Mouse (Mus musculus) liver, embryonic 11.5 days (tissue): ENCODE results near the gene Prrx1. TPM values are rescaled to one million over a fixed set of nuclear protein-coding genes. Genes with fewer than 3 reads are reported as not detected.
A peak's percentile ranks its signal among the peaks of the same experiment; 100 is the strongest.

Source experiments
- ATAC-seq: fragments of 200-750 bp; cut with Nextera tagmentation; replicated peaks from 2 replicates; pipeline ENCODE4 v1.8.0; 2017; ENCODE audit warnings: moderate number of reproducible peaks, mild to moderate bottlenecking, moderate TSS enrichment, moderate library complexity; ENCODE audit not compliant: low FRiP score
- DNase-seq: peaks from one replicate; pipeline ENCODE4 v3.0.0-alpha.2; 2017; ENCODE audit warnings: low spot score
- H3K27ac ChIP-seq: fragments of 300-500 bp; sonication (generic); 2 replicates; pipeline ENCODE4 v1.5.1; 2014; ENCODE audit warnings: mild to moderate bottlenecking, low read depth, low read length, control low read depth
- H3K27me3 ChIP-seq: fragments of 300-500 bp; sonication (generic); replicated peaks from 2 replicates; pipeline ENCODE4 v1.6.1; 2014; ENCODE audit warnings: low read length, mixed read lengths; ENCODE audit not compliant: control insufficient read depth, insufficient read depth
- H3K36me3 ChIP-seq: fragments of 300-500 bp; sonication (generic); 2 replicates; pipeline ENCODE4 v1.6.1; 2014; ENCODE audit warnings: mild to moderate bottlenecking, low read length, moderate library complexity, mixed read lengths; ENCODE audit not compliant: control insufficient read depth, insufficient read depth
- H3K4me1 ChIP-seq: fragments of 300-500 bp; sonication (generic); replicated peaks from 2 replicates; pipeline ENCODE4 v1.6.1; 2014; ENCODE audit warnings: low read length, mixed read lengths; ENCODE audit not compliant: control insufficient read depth, insufficient read depth
- H3K4me2 ChIP-seq: fragments of 300-500 bp; sonication (generic); 2 replicates; pipeline ENCODE4 v1.6.1; 2014; ENCODE audit warnings: mild to moderate bottlenecking, control low read depth, moderate library complexity
- H3K4me3 ChIP-seq: fragments of 300-500 bp; sonication (generic); 2 replicates; pipeline ENCODE4 v1.5.1; 2014; ENCODE audit warnings: low read depth, low read length, control low read depth
- H3K9ac ChIP-seq: fragments of 300-500 bp; sonication (generic); 2 replicates; pipeline ENCODE4 v1.6.1; 2014; ENCODE audit warnings: low read depth, low read length, control low read depth
- H3K9me3 ChIP-seq: fragments of 300-500 bp; sonication (generic); 2 replicates; pipeline ENCODE4 v1.6.1; 2016; ENCODE audit warnings: low read length, inconsistent platforms, mixed read lengths; ENCODE audit not compliant: control insufficient read depth
- WGBS: fragments of 180-500 bp; shearing (Covaris S2); extraction: QIAGEN DNeasy Blood & Tissue Kit; methylation state at CpG from one replicate; pipeline ENCODE4 v1.1.7; 2014; 5-methylcytosine and 5-hydroxymethylcytosine counted together
- polyA plus RNA-seq: library from polyadenylated mRNA; unstranded; fragments of >200 nt; fragmentation: Nextera tagmentation; extraction: Ambion mirVana; gene quantifications from 2 replicates; pipeline ENCODE4 v1.2.1, GENCODE M21; 2014

Prrx1 gene
- polyA plus RNA-seq, 1 experiment from 2014 or later = 3.3 TPM

- Histone ChIP-seq H3K4me1 (no peaks in the 10 kb centered on the region; the same call in 1 of the 2 replicates), H3K9ac (no peak overlapping the region), H3K4me2 (peak overlapping the region; percentile 33), H3K27ac (no peak overlapping the region), H3K9me3 (no peaks in the 10 kb centered on the region), H3K4me3 (no peak overlapping the region), H3K36me3 (no peaks in the 10 kb centered on the region), H3K27me3 (peaks cover 61% of the 10 kb centered on the region)
- peak; percentile 33 for DNase-seq
- no peak for ATAC-seq
- 4% methylated on average over 24 of the region's 24 CpGs for WGBS
Observed at GRCm38 (mm10) chr1:163308631-163309030, 4.9 kb downstream of the Prrx1 start.

- no peak for ATAC-seq
- H3K27ac ChIP-seq = no peak overlapping the region
- H3K27me3 ChIP-seq = peaks cover 52% of the 10 kb centered on the region
Observed at GRCm38 (mm10) chr1:163307706-163308105, 5.8 kb downstream of the Prrx1 start.

DNA sequence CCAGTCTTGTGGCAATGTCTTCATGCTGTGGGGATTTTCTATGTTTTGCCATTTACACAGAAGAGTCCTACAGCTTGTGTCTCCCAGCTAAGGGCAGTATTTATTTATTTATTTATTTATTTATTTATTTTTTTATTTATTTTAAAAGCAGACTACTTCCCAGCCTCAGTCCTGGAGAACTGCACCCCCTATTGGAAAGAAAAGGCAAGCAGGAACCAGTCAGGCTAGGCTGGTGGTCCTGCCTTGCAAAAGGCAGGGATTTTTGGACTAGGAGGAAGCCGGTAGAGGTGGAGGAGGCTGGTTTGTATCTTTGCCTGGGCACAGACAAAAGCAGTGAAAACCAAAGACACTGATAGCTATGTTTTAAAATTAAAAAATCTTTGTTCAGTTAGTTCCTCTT, 7.6 kb downstream of the Prrx1 start:
- ATAC-seq (no peak), DNase-seq (no peak)
- Histone ChIP-seq H3K9ac (no peak overlapping the region), H3K36me3 (no peaks in the 10 kb centered on the region), H3K27ac (no peak overlapping the region), H3K4me2 (no peak overlapping the region), H3K4me1 (no peaks in the 10 kb centered on the region), H3K4me3 (no peak overlapping the region), H3K9me3 (no peaks in the 10 kb centered on the region), H3K27me3 (peaks cover 34% of the 10 kb centered on the region)
- WGBS = 41% methylated on average over 1 of the region's 1 CpGs

More at GRCm38 (mm10) chr1:163307706-163308105, 5.8 kb downstream of the Prrx1 start:
- no peak overlapping the region for H3K9ac ChIP-seq
- DNase-seq = no peak
- H3K36me3 ChIP-seq = no peaks in the 10 kb centered on the region
- 32% methylated on average over 11 of the region's 11 CpGs for WGBS
- no peak overlapping the region for H3K4me2 ChIP-seq
- H3K4me1 ChIP-seq = no peaks in the 10 kb centered on the region; the same call in 1 of the 2 replicates
- H3K4me3 ChIP-seq = no peak overlapping the region
- no peaks in the 10 kb centered on the region for H3K9me3 ChIP-seq

DNA sequence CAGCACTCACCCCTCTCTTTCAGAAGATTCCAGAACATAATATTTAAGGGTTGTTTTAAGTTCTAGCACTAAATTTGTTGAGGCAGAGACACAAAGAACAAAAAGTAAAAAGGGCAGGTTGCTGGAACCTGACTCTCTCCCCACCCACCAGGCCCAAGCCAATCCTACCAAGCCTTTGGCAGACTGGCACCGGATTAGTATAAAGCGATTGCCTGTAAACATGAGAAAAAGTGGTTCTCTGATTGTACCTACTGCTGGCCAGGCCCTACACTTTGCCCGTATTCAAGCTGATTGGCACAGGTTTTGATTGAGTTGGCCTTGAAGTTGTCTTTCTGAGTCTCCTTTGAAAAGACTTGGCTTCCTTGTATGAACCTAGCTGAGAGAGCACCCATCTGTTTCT, 8.7 kb downstream of the Prrx1 start:
- no peaks in the 10 kb centered on the region for H3K36me3 ChIP-seq
- H3K9me3 ChIP-seq = no peaks in the 10 kb centered on the region
- no peaks in the 10 kb centered on the region for H3K4me1 ChIP-seq
- no peak overlapping the region for H3K4me3 ChIP-seq
- H3K9ac ChIP-seq = no peak overlapping the region
- peaks cover 23% of the 10 kb centered on the region for H3K27me3 ChIP-seq
- no peak for ATAC-seq
- no peak overlapping the region for H3K27ac ChIP-seq
- WGBS = 73% methylated on average over 3 of the region's 3 CpGs
- DNase-seq = no peak
- H3K4me2 ChIP-seq = no peak overlapping the region

DNA sequence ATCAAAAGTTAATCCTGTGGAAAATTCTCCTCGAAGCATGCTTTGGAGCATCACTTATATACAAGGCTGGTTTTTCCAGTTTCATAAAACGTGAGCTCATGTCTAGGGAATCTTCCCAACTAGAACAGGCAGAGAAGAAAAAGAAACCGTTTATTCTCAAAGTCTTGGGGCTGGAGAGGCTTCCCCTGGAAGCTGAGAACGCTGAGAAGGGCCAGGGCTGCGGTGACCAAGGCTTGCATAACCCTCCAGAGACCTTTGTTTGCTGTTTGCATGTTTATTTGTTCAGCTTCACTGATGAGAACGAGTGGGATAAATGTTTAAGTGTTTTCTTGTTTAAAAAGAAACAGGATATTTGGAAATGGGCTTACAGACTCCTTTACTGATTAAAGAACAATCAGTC, 11.2 kb downstream of the Prrx1 start:
- ATAC-seq (no peak), DNase-seq (no peak)
- no peaks in the 10 kb centered on the region for H3K9me3 ChIP-seq
- H3K9ac ChIP-seq = no peak overlapping the region
- no peak overlapping the region for H3K27ac ChIP-seq
- no peaks in the 10 kb centered on the region for H3K36me3 ChIP-seq
- H3K27me3 ChIP-seq = peaks cover under 1% of the 10 kb centered on the region; the same call in 1 of the 2 replicates
- no peak overlapping the region for H3K4me3 ChIP-seq
- no peak overlapping the region for H3K4me2 ChIP-seq
- WGBS = 37% methylated on average over 6 of the region's 6 CpGs
- no peaks in the 10 kb centered on the region for H3K4me1 ChIP-seq

DNA sequence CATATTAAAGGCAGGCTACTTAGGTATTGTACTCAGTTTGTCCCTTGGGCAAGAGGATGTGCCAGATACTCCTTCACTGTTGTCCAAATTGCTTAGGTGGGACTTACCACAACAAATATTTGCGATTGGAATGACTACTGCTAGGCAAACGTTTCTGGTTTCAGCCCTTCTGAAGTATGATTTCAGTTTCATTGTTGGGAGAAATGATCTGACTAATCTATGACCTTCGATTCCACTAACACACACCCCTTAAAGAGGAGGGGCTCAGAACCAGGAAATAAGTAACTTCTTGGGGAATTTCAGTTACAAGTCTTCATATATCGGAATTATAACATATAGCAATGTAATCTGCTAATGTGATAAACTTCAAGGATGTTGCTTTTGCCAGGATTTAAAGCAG, 20.4 kb downstream of the Prrx1 start:
- Histone ChIP-seq H3K4me3 (no peak overlapping the region), H3K27me3 (no peaks in the 10 kb centered on the region), H3K27ac (no peak overlapping the region), H3K4me1 (no peaks in the 10 kb centered on the region), H3K9ac (no peak overlapping the region), H3K4me2 (no peak overlapping the region), H3K9me3 (no peaks in the 10 kb centered on the region), H3K36me3 (no peaks in the 10 kb centered on the region)
- ATAC-seq (no peak), DNase-seq (no peak)
- WGBS = 77% methylated on average over 4 of the region's 4 CpGs

GRCm38 (mm10) chr1:163291925-163292324, 21.6 kb downstream of the Prrx1 start:
- Histone ChIP-seq H3K27ac (no peak overlapping the region), H3K27me3 (no peaks in the 10 kb centered on the region), H3K4me3 (no peak overlapping the region), H3K9ac (no peak overlapping the region), H3K4me2 (no peak overlapping the region), H3K9me3 (no peaks in the 10 kb centered on the region), H3K4me1 (no peaks in the 10 kb centered on the region), H3K36me3 (no peaks in the 10 kb centered on the region)
- ATAC-seq (no peak), DNase-seq (no peak)
- 75% methylated on average over 2 of the region's 2 CpGs for WGBS

GRCm38 (mm10) chr1:163289131-163289530, 24.4 kb downstream of the Prrx1 start:
- 79% methylated on average over 7 of the region's 7 CpGs for WGBS
- no peaks in the 10 kb centered on the region for H3K9me3 ChIP-seq
- H3K4me1 ChIP-seq = no peaks in the 10 kb centered on the region
- no peak for DNase-seq
- ATAC-seq = no peak
- no peak overlapping the region for H3K4me2 ChIP-seq
- no peak overlapping the region for H3K9ac ChIP-seq
- no peak overlapping the region for H3K27ac ChIP-seq
- no peaks in the 10 kb centered on the region for H3K27me3 ChIP-seq
- H3K4me3 ChIP-seq = no peak overlapping the region
- H3K36me3 ChIP-seq = no peaks in the 10 kb centered on the region

DNA sequence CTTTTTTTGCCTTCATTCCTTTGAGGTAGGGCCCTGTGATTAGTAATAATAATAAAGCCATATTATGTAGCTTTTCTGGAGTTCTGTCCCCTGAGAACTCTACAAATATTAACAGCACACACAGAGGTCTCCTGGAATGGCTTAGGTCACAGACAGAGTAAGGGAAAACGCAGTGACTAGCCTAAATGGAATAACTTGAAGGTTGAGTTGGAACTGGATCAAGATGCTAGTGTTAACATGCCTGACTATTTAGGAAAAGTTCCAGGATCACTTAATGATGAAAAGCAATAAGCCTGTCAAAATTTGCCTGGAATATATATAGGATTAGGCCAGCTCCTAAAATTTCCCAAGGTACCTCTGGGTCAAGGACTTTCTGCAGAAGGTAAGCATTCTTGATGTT, 28.0 kb downstream of the Prrx1 start:
- no peak overlapping the region for H3K4me2 ChIP-seq
- WGBS = 72% methylated on average over 1 of the region's 1 CpGs
- no peak overlapping the region for H3K4me3 ChIP-seq
- no peak for ATAC-seq
- DNase-seq = no peak
- no peaks in the 10 kb centered on the region for H3K9me3 ChIP-seq
- H3K27ac ChIP-seq = no peak overlapping the region
- 0 out of 2 replicates have a peak, but pooled peaks cover 2% of the 10 kb centered on the region for H3K4me1 ChIP-seq
- H3K27me3 ChIP-seq = no peaks in the 10 kb centered on the region
- no peaks in the 10 kb centered on the region for H3K36me3 ChIP-seq
- H3K9ac ChIP-seq = no peak overlapping the region
